Mouse (Mus musculus) retina, embryonic 14.5 days (tissue): ENCODE measurements at regions not wholly inside any gene's neighbourhood (a gene's known extent, or its start where the extent isn't known, plus 50 kb on each side); places are given as distances from the start of the nearest gene placed in this dataset.

Experiments used
- DNase-seq: peaks from one replicate; pipeline ENCODE4 v3.0.0-alpha.2; 2015; ENCODE audit warnings: low spot score

DNA sequence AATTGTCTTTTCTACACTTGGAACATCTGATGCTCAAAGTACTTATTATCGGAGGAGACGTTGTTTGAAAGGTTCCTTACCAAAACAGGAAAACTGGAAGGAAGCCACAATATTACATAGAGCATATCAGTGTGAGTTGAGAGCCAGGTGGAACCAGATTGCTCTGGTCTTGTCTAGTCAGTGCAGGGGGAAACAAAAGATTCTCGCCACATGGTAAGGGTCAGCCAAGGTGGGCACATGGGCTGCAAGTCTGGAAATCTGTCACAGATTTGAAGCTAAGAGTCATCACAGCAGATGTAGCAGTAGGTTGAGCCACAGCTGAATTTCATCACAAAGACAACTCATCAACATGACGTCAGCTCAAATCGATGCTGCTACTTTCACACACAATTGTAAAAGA, 681.8 kb downstream of the Stpg2 start:
- DNase-seq: peak; percentile 20

GRCm38 (mm10) chr3:139888537-139888936, 683.0 kb downstream of the Stpg2 start:
- DNase-seq: no peak

- DNase-seq: peak; percentile 50
These were observed 684.7 kb downstream of the Stpg2 start for GRCm38 (mm10) chr3:139890186-139890585.

DNA sequence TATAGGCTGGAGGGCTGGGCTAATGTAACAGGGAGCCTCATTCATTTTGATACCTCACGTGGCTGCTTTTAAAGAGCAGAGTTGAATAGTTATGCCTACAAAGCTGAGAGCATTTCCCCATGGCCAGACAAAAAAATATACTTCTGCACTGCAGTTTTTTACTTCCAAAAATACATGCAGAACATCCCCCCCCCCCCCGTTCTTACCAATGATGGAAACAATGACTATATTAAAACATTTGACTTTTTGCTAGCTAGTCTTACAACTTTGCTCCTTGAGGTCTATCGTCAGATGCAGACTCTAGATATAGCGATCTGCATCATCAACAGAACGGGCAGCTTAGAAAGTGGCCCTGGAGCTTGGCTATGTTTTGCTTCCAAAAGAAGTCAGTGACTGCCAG, 692.4 kb downstream of the Stpg2 start:
- DNase-seq: no peak

GRCm38 (mm10) chr3:139899213-139899612, 693.7 kb downstream of the Stpg2 start:
- DNase-seq: no peak

GRCm38 (mm10) chr3:139913639-139914330, 708.3 kb downstream of the Stpg2 start:
- DNase-seq: peak; percentile 68

GRCm38 (mm10) chr3:139922267-139922666, 716.8 kb downstream of the Stpg2 start:
- DNase-seq: no peak

- peak; percentile 58 for DNase-seq
These were observed 727.5 kb downstream of the Stpg2 start for GRCm38 (mm10) chr3:139933039-139933438.

GRCm38 (mm10) chr3:139946209-139946608, 740.7 kb downstream of the Stpg2 start:
- DNase-seq: no peak

GRCm38 (mm10) chr3:139947247-139947646, 741.8 kb downstream of the Stpg2 start:
- DNase-seq: no peak

DNA sequence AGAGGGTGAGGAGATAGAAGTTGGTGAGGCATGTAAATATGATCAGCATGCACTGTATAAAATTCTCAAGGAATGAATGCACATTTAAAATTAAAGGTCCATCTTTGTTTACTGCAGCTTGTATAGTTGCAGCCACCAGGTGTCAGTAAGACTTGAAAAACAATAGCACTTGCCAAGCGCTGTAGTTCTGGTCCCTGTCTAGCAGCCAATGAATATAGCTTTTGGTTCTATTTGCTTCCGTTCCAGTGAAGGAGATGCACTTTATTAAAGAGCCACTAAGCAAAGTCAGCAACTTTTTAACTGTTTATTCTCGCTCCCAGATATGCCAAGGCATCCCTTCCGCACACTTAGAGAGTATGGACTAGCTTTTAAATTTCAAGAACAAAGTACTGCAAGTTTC, 743.6 kb downstream of the Stpg2 start:
- peak; percentile 24 for DNase-seq

DNA sequence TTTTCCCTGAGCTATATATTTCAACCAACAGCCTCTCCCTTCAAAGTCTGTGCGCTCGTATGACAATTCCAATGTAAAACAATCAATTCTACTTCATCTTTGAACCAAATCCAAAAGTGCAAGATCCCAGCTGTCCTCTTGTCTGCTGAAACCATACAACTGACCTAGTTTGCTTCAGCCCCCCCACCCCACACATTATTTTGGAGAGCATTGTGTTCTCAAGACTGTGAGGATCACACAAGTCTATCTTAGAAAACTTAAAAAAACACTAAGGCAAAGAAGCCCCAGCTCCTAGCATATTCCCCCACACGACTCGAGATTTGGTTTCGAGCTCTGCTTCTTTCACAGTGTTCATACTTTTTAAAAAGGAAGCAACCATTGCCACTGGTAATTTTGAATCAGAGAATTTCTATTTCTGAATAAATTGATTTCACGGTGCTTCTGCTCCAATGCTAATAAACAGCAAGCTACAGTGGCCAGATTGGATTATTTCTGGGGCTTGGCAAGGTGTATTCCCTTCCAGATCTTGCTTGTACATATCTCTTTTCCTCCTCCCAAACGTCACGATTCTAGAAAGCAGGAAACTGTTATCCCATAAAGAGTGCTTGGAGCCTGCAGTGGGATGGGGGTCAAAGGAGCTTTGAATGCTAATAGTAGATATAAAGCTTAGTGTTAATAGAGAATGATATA, 744.7 kb downstream of the Stpg2 start:
- DNase-seq: no peak

DNA sequence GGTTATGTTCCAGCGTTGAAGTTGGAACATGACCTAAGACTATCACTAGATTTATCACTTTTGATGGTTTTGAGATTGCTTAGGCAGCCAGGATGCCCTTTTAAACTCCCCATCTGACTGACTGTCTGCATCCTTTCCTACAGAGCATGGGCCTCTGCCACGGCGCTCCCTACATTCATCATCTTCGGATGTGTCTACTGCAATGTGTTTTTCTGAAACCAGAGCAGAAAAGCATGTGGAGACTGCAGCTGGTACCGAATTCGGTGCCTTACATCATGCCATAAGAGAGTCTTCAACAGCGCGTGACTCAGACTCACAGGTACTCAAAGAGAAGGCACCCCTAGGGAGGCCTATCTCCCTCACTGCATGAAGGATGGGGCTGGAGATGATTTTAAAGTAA, 746.0 kb downstream of the Stpg2 start:
- no peak for DNase-seq

DNA sequence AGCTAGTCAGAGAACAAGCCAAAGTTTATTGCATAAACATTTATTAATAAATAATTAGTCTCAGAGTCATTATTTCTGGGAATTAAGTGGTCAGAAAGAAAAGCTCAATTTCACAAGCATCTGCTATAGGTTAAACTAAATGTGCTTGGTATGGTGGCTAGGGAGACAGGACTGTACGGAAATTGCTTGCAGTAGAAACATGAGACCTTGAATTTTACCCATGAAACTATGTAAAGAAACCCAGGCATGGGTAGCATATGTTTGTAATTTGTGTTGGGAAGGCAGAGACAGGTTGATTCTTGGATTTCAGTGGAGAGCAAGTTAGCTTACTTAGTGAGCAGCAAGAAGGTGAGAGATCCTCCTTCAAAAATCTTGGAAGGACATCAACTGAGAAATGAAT, 772.7 kb downstream of the Stpg2 start:
- DNase-seq: no peak

DNA sequence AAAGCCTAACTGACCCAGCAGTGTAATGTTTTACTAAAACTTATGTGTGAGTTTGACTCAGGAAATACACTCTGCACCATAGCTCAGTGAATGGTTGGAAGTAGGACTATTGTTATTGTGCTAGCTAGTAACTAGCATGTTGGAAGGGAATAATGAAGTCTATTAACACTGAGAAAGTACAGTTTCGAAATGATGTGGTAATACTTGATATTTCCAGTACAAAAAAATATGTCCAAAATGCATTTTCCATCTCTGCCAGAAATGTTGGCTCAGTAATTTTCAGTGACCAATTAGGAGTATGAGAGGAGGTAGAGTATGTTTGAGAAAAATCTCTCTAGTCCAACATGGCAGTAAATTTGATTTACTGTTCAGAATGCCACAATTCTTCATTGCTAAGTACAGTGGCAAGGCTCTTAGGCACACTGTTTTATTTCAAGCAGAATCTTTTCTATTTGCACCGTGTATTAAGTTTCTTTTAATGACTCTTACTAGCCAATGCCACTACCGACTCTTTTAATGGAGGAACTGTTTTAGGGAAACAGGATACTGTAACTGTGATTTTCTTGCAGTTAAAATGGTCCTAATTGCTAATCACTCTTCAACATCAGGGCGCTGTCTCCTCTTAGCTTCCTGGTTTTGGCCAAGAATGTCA, 780.5 kb downstream of the Stpg2 start:
- no peak for DNase-seq

DNA sequence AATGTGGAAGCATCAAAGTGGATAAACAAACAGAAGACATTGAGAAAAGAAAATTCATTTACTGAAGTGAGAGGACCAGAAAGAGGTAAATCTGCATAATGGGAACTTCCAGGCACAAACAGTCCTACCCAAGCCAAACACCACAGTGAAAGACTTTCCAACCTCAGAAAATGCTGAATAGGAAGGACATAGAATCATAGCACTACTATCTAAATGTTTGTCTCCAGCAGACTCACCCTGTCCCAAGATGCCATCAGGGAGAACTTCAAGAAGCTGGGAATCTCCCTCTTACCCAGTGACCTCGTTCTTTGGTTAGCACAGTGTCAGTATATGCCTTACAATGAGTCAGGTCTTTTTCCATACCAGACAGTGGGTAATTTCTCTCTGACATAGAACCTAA, 783.4 kb downstream of the Stpg2 start:
- no peak for DNase-seq

DNA sequence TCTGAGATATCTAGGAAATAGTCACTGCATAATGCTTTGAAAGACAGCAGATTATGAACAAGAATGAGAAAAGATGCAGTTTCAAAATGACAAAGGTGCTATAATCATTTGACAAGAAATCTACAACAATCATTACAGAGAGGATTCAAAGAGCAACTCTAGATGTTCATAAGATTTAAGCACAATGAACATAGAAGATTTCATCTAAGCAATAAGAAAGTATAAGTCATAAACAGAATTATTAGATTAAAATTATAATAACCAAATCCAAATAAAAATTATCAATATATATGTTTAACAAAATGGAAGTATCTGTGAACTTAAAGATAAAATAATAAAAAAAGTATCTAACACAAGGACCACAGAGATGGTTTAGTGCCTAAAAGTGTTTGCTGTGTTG, 783.9 kb downstream of the Stpg2 start:
- DNase-seq: no peak

GRCm38 (mm10) chr3:140012522-140012921, 807.0 kb downstream of the Stpg2 start:
- no peak for DNase-seq

DNA sequence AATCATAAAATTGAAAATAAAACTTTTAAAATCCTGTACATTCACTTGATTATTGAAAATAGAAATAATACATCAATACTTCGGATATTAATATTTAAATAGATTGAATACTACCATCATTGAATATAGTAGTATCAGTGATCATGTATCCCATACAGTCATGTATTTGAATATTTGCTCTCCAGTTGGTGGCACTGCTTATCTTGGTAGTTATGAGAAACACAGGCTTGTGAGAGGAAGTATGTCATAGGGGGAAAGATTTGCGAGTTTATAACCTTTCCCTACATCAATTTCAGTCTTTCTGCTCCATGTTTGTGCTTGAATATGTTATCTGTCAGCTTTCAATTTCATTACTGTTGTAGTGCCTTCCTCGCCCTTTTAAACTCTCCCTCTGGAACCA, 828.6 kb downstream of the Stpg2 start:
- no peak for DNase-seq

DNA sequence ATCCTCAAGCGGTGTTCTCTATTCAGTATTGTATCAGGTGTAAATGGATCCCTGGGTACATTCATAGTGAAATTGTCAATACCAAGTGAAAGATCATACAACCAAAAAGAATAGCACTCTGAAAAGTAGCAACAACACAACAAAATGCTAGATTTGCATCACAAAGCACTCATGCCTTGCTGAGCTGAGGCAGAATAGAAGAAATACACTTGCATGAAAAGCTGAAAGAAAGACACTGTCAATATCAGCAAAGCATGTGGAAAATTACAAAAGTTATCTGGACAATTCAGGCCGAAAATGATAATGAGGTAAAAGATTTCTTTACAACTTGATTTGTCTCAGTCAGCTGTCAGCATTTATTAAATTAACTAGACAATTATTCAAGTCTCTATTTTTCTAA, 829.6 kb downstream of the Stpg2 start:
- no peak for DNase-seq

DNA sequence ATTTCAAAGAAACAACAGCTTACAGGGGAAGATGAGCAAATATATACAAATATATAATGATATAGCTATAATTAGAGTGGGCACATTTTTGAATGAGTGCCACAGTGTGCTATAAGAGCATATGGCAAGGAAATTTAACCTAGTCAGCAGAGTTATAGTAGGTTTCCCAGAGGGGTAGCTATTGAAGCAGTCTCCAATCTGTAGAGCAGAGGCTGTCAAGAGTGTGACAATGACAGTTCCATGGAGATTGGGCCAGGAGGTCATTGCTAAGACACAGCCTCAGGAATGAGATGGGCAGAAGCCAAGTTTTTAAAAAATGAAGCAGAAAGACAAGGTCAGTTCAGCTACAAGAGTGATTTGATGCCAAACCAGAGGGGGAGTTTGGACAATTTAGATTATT, 839.4 kb downstream of the Stpg2 start:
- DNase-seq: no peak

- DNase-seq: no peak
These were observed 849.1 kb downstream of the Stpg2 start for GRCm38 (mm10) chr3:140054634-140055033.

DNA sequence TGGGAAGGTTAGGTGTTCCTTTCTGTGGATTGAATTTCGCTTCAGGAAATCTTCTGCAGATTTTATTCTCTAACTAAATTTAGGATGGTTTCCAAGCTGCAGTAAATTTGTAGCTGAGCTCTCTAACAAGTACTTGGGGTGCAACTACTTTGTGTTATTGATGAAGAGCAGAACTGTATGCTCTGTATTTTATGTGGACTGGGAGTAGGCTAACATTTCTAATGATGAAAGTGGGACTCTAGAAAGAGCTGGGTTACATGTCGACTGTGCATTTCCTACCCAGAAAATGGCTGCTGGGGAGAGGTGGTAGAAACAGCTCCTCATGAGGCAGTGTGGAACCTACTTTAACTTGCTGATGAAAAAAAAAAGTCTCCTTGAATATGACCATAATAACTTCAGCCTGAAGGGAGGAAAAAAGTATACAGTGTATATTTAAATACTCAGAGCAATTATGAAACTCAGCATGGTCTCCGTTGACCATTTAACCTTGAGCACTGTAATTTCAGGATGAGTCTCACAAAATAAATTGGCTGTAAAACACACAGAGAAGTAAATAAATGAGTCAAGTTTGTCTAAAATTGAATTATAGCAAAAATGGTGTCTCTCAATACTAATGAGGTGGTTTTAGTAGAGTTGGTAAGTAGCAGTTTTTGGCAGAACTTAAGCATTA, 852.6 kb downstream of the Stpg2 start:
- DNase-seq: no peak
